Mouse (Mus musculus): ENCODE results near the gene Il17d.

The Il17d gene

GRCm38 (mm10) chr14:57524671-57525387 lies at the start of gene Il17d:
TSS of gene Il17d (plus strand) at chr14:57524777.
- DNase-seq = peak; percentile 43

GRCm38 (mm10) chr14:57475057-57475456 lies 49.5 kb upstream of the Il17d start:
- DNase-seq = peak; percentile 66

- no peak for DNase-seq
Observed at GRCm38 (mm10) chr14:57482262-57482661, 42.3 kb upstream of the Il17d start.

GRCm38 (mm10) chr14:57484183-57484582 lies 40.4 kb upstream of the Il17d start:
- DNase-seq = no peak

- peak; percentile 17 for DNase-seq
Observed at GRCm38 (mm10) chr14:57489696-57490095, 34.9 kb upstream of the Il17d start.

- peak; percentile 18 for DNase-seq
Observed at GRCm38 (mm10) chr14:57493840-57494239, 30.7 kb upstream of the Il17d start.

GRCm38 (mm10) chr14:57503729-57504128 lies 20.8 kb upstream of the Il17d start:
- DNase-seq = no peak

- DNase-seq = no peak
Observed at GRCm38 (mm10) chr14:57509554-57509953, 15.0 kb upstream of the Il17d start.

GRCm38 (mm10) chr14:57515156-57515762 lies 9.3 kb upstream of the Il17d start:
- DNase-seq = no peak

GRCm38 (mm10) chr14:57517001-57517400 lies 7.6 kb upstream of the Il17d start:
- DNase-seq = peak; percentile 80

GRCm38 (mm10) chr14:57523762-57524161 lies 815 bp upstream of the Il17d start:
- DNase-seq = no peak

GRCm38 (mm10) chr14:57525388-57526049 lies 942 bp downstream of the Il17d start:
- DNase-seq = peak; percentile 83

GRCm38 (mm10) chr14:57526050-57526623 lies 1.6 kb downstream of the Il17d start:
- DNase-seq = no peak

- DNase-seq = no peak
Observed at GRCm38 (mm10) chr14:57527122-57527521, 2.5 kb downstream of the Il17d start.

- DNase-seq = no peak
Observed at GRCm38 (mm10) chr14:57527598-57527997, 3.0 kb downstream of the Il17d start.

GRCm38 (mm10) chr14:57529086-57529785 lies 4.7 kb downstream of the Il17d start:
- DNase-seq = peak; percentile 86

- DNase-seq = no peak
Observed at GRCm38 (mm10) chr14:57529786-57530515, 5.4 kb downstream of the Il17d start.

- no peak for DNase-seq
Observed at GRCm38 (mm10) chr14:57532577-57532976, 8.0 kb downstream of the Il17d start.

- no peak for DNase-seq
Observed at GRCm38 (mm10) chr14:57533214-57533613, 8.6 kb downstream of the Il17d start.

GRCm38 (mm10) chr14:57533841-57534240 lies 9.3 kb downstream of the Il17d start:
- no peak for DNase-seq

- DNase-seq = no peak
Observed at GRCm38 (mm10) chr14:57534346-57534745, 9.8 kb downstream of the Il17d start.

GRCm38 (mm10) chr14:57534961-57535360 lies 10.4 kb downstream of the Il17d start:
- no peak for DNase-seq
